Mouse (Mus musculus): ENCODE measurements around the gene Mmp3.
"Not testable (repeated sequence)": the region's sequence is repeated elsewhere in the genome, so short reads cannot be mapped to it uniquely, and the experiment has no call there.

Mmp3 gene

DNA sequence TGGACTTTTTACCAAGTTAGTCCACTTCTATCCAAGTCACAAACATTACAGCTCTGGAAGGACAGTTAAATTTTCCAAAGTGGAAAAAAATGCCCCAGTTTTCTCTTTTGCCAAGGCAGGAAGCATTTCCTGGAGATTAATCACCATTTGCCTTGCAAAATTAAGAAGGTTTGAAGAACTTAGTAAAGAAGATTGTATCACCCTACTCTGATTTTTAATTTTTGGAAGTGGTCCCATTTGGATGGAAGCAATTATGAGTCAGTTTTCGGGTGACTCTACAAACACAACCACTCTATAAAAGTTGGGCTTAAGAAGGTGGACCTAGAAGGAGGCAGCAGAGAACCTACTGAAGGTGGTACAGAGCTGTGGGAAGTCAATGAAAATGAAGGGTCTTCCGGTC, at the start of gene Mmp3:
Gene Mmp3, plus strand, starts transcription at position 301 of the 400 bp plus-strand sequence.
- DNase-seq (ENCODE audit: low spot score in 2 of 2), result no peak

- DNase-seq (ENCODE audit: low spot score in 2 of 2), result not testable (repeated sequence)
Measured at GRCm38 (mm10) chr9:7396556-7396955, 49.1 kb upstream of the Mmp3 start.

DNA sequence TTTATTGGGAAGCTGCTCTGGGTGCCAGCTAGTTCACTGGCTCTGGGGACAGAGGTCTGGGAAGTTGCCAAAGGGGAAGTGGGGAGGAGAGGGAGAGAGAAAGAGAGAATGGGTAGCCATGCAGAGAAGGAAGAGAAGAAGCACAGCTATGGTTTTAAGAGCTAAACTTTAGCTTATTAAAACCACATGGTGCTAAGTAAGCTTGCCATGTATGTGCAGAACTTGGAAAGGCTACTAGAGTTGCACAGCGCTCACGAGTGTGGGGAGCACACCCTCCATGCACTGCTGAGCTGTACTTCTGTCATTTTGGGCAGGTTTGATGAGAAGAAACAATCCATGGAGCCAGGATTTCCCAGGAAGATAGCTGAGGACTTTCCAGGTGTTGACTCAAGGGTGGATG, 7.7 kb downstream of the Mmp3 start:
- no peak for DNase-seq (ENCODE audit: low spot score in 2 of 2)

GRCm38 (mm10) chr9:7470262-7470661, 24.6 kb downstream of the Mmp3 start:
- no peak for DNase-seq (ENCODE audit: low spot score in 2 of 2)

- DNase-seq (ENCODE audit: low spot score in 2 of 2), result no peak
Measured at GRCm38 (mm10) chr9:7483684-7484394, 38.2 kb downstream of the Mmp3 start.

DNA sequence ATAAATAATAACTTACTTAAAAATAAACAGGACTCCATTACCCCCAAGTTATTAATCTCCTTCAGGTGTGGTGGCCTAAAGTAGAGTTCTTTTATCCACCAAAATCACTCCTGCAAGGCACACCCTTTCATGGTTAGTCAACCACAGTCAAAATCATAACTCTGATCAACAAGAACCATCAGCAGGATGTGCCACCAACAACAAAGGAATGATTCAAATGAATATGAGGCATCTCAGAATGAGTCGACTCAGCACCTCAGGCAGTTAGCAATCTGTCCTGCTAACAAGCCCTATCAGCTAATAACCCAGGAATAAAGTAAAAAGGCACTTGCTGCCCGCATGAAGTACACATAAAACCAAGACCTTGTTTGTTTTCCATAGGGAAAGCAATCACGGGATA, 55.5 kb downstream of the Mmp3 start:
- no peak for DNase-seq (ENCODE audit: low spot score in 2 of 2)

GRCm38 (mm10) chr9:7502051-7502450, 56.4 kb downstream of the Mmp3 start, which contains the start of gene Mmp10:
TSS of gene Mmp10 (plus strand) at chr9:7502352.
- DNase-seq (ENCODE audit: low spot score in 2 of 2), result no peak

Data from spleen, postnatal 36 days (tissue).